Mouse (Mus musculus): ENCODE measurements around the gene Sept9. TPM values are rescaled to one million over a fixed set of nuclear protein-coding genes. Genes with fewer than 3 reads are reported as not detected.
A peak's percentile ranks its signal among the peaks of the same experiment; 100 is the strongest.

Sept9 gene
- polyA plus RNA-seq, 1 experiment from 2014 or later = 50.6 TPM

DNA sequence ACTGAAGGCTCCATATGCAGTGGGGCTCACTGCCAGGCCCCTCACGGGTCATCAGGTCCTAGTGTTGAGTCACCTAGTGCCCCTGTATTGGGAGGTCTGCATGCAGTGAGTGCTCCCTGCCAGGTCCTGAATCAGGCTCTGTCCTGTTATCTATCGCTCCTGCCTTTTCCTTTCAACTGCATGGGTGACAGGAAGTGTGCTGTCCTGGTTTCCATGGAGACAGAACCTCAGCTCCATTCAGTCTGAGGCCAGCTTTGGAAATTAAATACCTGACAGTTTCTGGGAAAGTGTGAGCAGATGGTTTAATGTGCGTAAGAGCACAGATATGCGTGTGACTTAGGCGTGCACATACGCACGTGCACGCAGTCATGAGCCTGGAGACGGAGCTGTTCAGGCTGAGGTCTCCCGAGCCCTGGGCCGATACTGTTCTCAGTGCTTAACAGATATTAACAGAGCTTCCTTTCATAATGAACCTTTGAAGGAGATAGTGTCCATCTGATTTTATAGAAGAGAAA, 49.3 kb downstream of the Sept9 start:
- Histone ChIP-seq H3K4me3 (no peak overlapping the region), H3K36me3 (no peaks in the 10 kb centered on the region), H3K27ac (peak overlapping the region; percentile 55), H3K4me2 (no peak overlapping the region), H3K9ac (no peak overlapping the region), H3K4me1 (replicated peaks) (peaks cover 47% of the 10 kb centered on the region), H3K27me3 (no peaks in the 10 kb centered on the region), H3K9me3 (replicated peaks) (no peaks in the 10 kb centered on the region)
- ATAC-seq (replicated peaks; ENCODE audit: insufficient number of reproducible peaks, insufficient read depth, low FRiP score, low read depth) = peak; percentile 58
- 49% methylated on average over 11 of the region's 11 CpGs for WGBS

DNA sequence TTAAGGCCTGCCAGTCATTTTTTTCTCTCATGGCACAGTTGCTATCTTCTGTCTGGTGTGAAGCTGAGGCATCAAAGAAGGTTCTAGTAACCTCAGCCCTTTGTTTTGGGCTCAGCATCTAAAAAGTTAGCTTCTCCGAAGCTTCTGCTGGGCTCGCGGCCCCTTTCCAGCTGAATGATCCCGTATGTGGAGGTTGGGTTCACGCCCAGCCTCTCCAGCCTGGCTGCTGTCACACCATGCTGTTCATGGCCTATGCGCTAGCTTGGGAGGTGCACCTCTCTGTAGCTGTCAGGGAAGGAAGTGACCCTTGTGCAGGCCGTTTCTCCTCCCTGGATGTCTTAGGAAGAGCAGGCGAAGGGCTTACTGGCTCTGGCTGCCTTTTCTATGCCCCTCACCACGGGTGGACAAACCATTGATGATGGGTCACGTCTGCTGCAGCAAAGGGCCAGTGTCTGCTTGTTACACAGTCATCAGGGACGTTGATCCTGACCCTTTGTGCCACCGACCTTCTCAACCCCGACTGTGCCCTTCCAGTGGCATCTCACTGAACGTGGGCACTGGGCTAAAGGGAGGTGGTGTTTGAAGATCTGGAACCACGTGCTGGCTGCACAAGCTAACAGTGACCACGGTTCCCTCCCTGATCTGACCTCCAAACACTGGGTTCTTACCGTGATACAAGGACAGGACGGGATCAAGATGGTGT, 50.0 kb downstream of the Sept9 start:
- no peak for ATAC-seq (replicated peaks; ENCODE audit: insufficient number of reproducible peaks, insufficient read depth, low FRiP score, low read depth)
- WGBS = 69% methylated on average over 18 of the region's 18 CpGs
- Histone ChIP-seq H3K9ac (no peak overlapping the region), H3K9me3 (replicated peaks) (no peaks in the 10 kb centered on the region), H3K27me3 (no peaks in the 10 kb centered on the region), H3K4me3 (no peak overlapping the region), H3K4me2 (no peak overlapping the region), H3K27ac (peak overlapping the region; percentile 55; the same call in 1 of the 2 replicates), H3K36me3 (no peaks in the 10 kb centered on the region), H3K4me1 (replicated peaks) (peaks cover 52% of the 10 kb centered on the region)

DNA sequence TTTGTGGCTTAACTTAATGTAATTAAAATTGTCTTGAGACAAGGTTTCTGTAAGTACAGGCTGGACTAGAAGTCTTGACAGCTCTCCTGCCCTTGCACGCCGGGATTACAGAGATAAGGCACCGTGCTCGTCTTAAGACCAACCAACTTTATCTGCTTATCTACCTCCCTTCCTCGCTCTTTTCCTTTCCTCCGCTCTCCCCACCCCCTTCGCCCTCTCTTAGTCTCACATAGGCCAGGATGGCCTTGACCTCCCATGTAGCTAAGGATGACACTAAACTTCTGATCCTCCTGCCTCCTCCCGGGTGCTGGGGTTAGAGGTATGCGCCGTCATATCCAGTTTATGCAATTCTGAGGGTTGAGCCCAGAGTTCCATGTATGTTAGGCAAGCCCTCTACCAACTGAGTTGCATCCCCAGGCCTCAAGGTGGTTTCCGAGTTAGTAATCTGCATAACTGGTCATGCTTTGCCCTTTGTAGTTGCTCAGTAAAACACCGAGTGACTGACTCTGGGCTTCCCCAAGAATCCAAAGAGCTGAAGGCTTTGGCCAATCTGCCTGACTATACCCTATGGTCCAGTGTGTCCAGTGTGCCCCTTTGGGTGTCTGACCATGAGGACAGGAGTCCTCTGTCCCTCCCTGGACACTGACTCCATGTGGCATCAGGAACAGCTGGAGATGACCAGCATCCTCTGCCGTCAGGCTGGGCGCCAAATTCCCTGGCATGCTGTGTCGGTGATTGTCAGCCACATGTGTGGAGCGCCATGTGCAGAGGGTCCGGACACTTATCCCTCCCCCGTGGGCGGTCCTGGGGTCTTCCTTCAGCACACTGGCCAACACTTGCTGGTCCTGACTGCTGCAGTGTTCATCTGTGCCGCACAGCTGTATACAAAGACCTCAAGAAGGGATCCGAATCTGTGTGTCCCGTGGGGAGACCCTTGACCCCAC, 50.8 kb downstream of the Sept9 start:
- ATAC-seq (replicated peaks; ENCODE audit: insufficient number of reproducible peaks, insufficient read depth, low FRiP score, low read depth) = no peak
- Histone ChIP-seq H3K36me3 (no peaks in the 10 kb centered on the region), H3K9ac (no peak overlapping the region), H3K4me2 (no peak overlapping the region), H3K4me3 (no peak overlapping the region), H3K9me3 (replicated peaks) (no peaks in the 10 kb centered on the region), H3K27ac (no peak overlapping the region), H3K27me3 (no peaks in the 10 kb centered on the region), H3K4me1 (replicated peaks) (peaks cover 57% of the 10 kb centered on the region)
- 79% methylated on average over 22 of the region's 22 CpGs for WGBS

DNA sequence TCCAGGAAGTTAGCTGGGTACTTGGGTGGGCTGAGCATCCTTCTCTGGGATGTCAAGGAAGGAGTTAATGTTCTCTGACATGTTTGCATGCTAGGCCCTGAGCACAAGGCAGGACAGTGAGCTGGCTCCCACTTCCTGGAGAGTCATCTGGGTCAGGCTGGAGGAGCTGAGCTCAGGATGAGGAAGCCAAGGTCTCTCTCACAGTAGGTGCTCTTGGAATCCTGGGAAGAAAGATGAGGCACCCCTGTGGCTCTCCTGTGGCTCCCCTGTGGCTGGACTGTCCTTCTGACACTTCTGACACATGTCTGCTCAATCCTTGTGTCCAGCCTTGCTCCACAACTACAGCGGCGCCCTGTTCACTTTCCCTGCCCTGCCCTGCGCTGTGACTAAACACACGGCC, 52.3 kb downstream of the Sept9 start:
- H3K36me3 ChIP-seq = no peaks in the 10 kb centered on the region
- H3K27me3 ChIP-seq = no peaks in the 10 kb centered on the region
- H3K9me3 ChIP-seq (replicated peaks) = no peaks in the 10 kb centered on the region
- no peak overlapping the region for H3K4me3 ChIP-seq
- H3K9ac ChIP-seq = no peak overlapping the region
- ATAC-seq (replicated peaks; ENCODE audit: insufficient number of reproducible peaks, insufficient read depth, low FRiP score, low read depth) = no peak
- H3K4me2 ChIP-seq = no peak overlapping the region
- no peak overlapping the region for H3K27ac ChIP-seq
- peaks cover 45% of the 10 kb centered on the region for H3K4me1 ChIP-seq (replicated peaks)
- 85% methylated on average over 4 of the region's 4 CpGs for WGBS

DNA sequence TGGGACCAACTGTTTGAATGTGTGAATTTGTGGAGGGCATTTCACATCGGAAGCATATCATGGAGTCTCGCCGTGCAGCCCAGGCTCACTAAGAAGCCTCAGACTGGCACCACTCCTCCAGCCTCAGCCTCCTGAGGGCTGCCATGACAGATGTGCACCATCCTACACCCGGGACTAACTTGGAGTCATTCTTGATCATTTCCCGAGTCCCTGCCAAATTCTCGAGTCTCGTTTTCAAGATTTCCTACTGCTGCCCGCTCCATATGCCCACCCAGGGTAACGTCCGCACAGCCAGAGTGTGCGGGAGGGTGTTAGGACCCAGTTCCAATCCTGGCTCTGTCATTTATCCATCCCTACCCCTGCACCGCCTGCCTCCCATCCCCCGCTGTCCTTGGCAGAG, 53.4 kb downstream of the Sept9 start:
- ATAC-seq (replicated peaks; ENCODE audit: insufficient number of reproducible peaks, insufficient read depth, low FRiP score, low read depth) = no peak
- 84% methylated on average over 13 of the region's 13 CpGs for WGBS

DNA sequence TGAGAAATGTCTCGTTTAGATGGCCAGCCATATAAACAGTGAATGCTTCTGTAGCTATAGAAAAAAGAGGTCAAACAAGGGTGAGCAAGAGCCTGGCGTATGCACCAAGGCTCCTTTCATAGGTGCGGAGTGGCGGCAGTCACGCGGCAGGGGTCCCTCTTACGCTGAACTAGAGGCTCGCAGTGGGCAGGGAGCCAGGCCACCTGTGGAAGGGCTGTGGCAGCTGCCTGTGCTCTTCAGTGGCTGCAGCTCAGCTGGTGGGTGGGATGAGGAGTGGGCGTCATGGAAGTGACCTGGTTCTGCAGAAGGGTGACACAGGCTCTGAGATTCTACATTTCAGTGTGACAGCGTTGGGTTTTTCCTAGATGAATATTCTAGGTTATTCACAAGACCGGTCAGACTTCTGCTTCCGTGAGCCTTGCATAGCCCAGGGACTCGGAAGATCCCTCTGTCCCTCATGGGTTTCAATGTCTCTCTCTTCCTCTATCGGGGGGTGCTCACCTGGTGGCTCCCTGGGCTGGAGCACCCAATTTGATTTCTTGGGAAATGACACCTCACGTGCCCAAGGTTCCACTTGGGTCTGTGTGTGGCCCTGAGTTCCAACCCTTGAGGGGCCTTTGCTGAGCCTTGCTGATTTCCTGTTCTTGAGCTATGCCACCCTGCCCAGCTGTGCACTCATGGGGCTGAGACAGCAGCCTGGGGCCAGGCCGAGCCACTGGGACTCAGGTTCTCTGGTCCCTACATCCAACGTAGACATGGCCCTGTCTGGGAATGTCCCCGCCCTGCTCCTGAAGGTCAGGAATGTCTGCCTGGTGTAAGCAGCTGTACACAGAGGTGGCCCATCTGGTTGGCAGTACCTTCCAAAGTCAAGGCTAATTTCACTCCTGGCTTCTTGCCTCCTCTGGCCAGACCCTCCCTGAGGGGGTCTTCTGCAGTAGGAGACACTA, 55.0 kb downstream of the Sept9 start:
- Histone ChIP-seq H3K9me3 (replicated peaks) (no peaks in the 10 kb centered on the region), H3K9ac (no peak overlapping the region), H3K27me3 (no peaks in the 10 kb centered on the region), H3K27ac (no peak overlapping the region), H3K4me1 (replicated peaks) (peaks cover 19% of the 10 kb centered on the region), H3K4me3 (no peak overlapping the region), H3K4me2 (no peak overlapping the region), H3K36me3 (no peaks in the 10 kb centered on the region)
- no peak for ATAC-seq (replicated peaks; ENCODE audit: insufficient number of reproducible peaks, insufficient read depth, low FRiP score, low read depth)
- 63% methylated on average over 18 of the region's 18 CpGs for WGBS

More for the DNA sequence above, 53.4 kb downstream of the Sept9 start:
- no peak overlapping the region for H3K27ac ChIP-seq
- no peak overlapping the region for H3K9ac ChIP-seq
- H3K36me3 ChIP-seq = no peaks in the 10 kb centered on the region
- H3K27me3 ChIP-seq = no peaks in the 10 kb centered on the region
- H3K4me1 ChIP-seq (replicated peaks) = peaks cover 35% of the 10 kb centered on the region
- H3K9me3 ChIP-seq (replicated peaks) = no peaks in the 10 kb centered on the region
- no peak overlapping the region for H3K4me2 ChIP-seq
- H3K4me3 ChIP-seq = no peak overlapping the region

DNA sequence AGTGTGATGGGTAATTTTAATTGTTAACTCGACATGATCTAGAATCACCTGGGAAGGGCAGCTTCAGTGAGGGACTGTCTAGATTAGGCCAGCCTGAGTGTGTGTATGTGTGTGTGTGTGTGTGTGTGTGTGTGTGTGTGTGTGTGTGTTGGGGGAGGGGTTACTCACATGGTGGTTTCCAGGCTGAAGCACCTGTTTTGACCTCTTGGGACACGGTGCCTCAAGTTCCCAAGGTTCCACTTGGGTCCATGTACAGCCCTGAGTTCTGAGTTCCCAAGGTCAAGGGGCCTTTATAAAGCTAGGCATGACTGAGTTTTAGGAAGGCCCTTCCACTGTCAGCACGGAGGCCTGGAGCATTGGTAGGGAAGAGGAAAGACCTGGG, 55.6 kb downstream of the Sept9 start:
- peaks cover 15% of the 10 kb centered on the region for H3K4me1 ChIP-seq (replicated peaks)
- H3K9me3 ChIP-seq (replicated peaks) = no peaks in the 10 kb centered on the region
- WGBS = 82% methylated on average over 3 of the region's 3 CpGs
- no peaks in the 10 kb centered on the region for H3K27me3 ChIP-seq
- no peak overlapping the region for H3K9ac ChIP-seq
- H3K4me3 ChIP-seq = no peak overlapping the region
- H3K27ac ChIP-seq = no peak overlapping the region
- H3K36me3 ChIP-seq = no peaks in the 10 kb centered on the region
- H3K4me2 ChIP-seq = no peak overlapping the region
- ATAC-seq (replicated peaks; ENCODE audit: insufficient number of reproducible peaks, insufficient read depth, low FRiP score, low read depth) = no peak

DNA sequence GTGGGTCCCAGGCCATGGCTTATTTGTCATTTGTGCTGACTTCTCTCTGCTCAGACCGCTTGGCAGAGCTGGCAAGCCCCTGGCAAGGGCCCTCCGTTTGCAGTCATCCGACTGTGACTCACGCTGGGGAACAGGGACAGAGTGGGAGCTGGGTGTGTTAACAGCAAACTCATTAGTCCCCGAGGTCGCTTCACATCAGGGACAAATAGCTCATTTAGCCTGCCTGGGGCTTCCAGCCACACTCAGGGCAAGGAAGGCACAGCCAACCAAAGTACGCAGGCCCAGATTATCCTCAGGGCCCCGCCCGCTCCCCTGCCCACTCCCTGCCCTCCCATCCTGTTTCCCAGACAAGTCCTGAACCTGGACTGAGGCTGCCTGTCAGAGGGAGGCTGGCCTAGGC, 56.6 kb downstream of the Sept9 start:
- Histone ChIP-seq H3K9me3 (replicated peaks) (no peaks in the 10 kb centered on the region), H3K4me1 (replicated peaks) (peaks cover 15% of the 10 kb centered on the region), H3K9ac (no peak overlapping the region), H3K4me2 (no peak overlapping the region), H3K36me3 (no peaks in the 10 kb centered on the region), H3K27ac (peak overlapping the region; percentile 8; the same call in 1 of the 2 replicates), H3K4me3 (no peak overlapping the region), H3K27me3 (no peaks in the 10 kb centered on the region)
- no peak for ATAC-seq (replicated peaks; ENCODE audit: insufficient number of reproducible peaks, insufficient read depth, low FRiP score, low read depth)
- WGBS = 66% methylated on average over 9 of the region's 9 CpGs

DNA sequence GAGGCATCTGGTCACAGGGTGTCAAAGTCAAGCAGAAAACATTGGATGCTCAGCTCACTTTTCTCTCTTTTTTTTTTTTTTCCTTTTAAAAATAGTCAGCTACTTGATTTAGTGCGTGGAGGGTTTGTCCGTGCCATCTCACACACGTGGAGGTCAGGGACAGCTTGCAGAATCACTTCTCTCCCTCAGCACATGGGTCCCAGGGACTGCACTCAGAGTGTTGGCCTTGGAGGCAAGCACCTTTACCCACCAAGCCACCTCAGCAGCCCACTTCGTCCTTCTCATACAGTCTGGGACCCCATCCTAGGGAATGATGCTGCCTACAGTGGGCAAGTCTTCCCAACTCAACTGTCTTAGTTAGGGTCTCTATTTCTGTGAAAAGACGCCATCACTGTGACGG, 57.4 kb downstream of the Sept9 start:
- H3K27ac ChIP-seq = no peak overlapping the region
- ATAC-seq (replicated peaks; ENCODE audit: insufficient number of reproducible peaks, insufficient read depth, low FRiP score, low read depth) = no peak
- H3K27me3 ChIP-seq = no peaks in the 10 kb centered on the region
- WGBS = 95% methylated on average over 6 of the region's 6 CpGs
- H3K4me2 ChIP-seq = no peak overlapping the region
- no peaks in the 10 kb centered on the region for H3K36me3 ChIP-seq
- peaks cover 12% of the 10 kb centered on the region for H3K4me1 ChIP-seq (replicated peaks)
- H3K4me3 ChIP-seq = no peak overlapping the region
- H3K9me3 ChIP-seq (replicated peaks) = no peaks in the 10 kb centered on the region
- H3K9ac ChIP-seq = no peak overlapping the region

DNA sequence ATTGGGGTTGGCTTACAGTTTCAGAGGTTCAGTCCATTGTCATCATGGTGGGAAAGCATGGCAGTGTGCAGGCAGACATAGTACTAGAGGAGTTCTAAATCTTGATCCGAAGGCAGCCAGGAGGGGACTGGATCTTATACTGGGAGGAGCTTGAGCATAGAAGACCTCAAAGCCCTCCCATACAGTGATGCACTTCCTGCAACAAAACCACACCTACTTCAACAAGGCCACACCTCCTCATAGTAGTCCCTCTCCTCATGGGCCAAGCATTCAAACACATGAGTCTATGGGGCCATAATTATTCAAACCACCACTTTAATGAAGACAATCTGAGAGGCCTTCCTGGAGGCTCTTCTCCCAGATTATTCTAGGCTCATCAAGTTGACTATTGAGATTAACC, 57.8 kb downstream of the Sept9 start:
- ATAC-seq (replicated peaks; ENCODE audit: insufficient number of reproducible peaks, insufficient read depth, low FRiP score, low read depth) = no peak
- no peak overlapping the region for H3K4me2 ChIP-seq
- no peaks in the 10 kb centered on the region for H3K9me3 ChIP-seq (replicated peaks)
- H3K4me3 ChIP-seq = no peak overlapping the region
- H3K27ac ChIP-seq = no peak overlapping the region
- no peaks in the 10 kb centered on the region for H3K27me3 ChIP-seq
- no peaks in the 10 kb centered on the region for H3K36me3 ChIP-seq
- peaks cover 12% of the 10 kb centered on the region for H3K4me1 ChIP-seq (replicated peaks)
- WGBS = 84% methylated on average over 1 of the region's 1 CpGs
- no peak overlapping the region for H3K9ac ChIP-seq

DNA sequence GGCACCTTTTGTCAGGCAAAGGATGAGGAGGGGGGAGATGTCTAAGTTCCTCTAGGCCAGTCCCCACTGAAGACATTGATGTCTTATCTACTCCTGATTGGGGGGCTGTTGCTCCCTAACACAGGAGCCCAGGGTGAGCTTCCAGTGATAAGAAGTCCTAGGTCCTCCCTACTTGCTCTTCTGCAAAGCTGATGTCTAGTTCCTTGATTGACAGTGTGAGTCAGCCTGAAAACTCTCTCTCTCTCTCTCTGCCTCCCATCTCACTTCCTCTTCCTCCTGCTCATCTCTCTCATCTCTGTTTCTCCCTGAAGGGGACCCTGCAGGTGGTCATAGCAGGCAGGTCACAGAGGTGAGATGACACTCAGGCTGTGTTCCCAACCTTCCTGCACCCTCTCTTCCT, 58.4 kb downstream of the Sept9 start:
- H3K36me3 ChIP-seq = no peaks in the 10 kb centered on the region
- H3K9ac ChIP-seq = no peak overlapping the region
- no peaks in the 10 kb centered on the region for H3K9me3 ChIP-seq (replicated peaks)
- H3K4me3 ChIP-seq = no peak overlapping the region
- H3K27me3 ChIP-seq = no peaks in the 10 kb centered on the region
- H3K4me2 ChIP-seq = no peak overlapping the region
- H3K27ac ChIP-seq = no peak overlapping the region
- no peak for ATAC-seq (replicated peaks; ENCODE audit: insufficient number of reproducible peaks, insufficient read depth, low FRiP score, low read depth)
- H3K4me1 ChIP-seq (replicated peaks) = peaks cover 12% of the 10 kb centered on the region
